ENCODE assay signal across 10 mouse cellular contexts in the genomic region with DNA sequence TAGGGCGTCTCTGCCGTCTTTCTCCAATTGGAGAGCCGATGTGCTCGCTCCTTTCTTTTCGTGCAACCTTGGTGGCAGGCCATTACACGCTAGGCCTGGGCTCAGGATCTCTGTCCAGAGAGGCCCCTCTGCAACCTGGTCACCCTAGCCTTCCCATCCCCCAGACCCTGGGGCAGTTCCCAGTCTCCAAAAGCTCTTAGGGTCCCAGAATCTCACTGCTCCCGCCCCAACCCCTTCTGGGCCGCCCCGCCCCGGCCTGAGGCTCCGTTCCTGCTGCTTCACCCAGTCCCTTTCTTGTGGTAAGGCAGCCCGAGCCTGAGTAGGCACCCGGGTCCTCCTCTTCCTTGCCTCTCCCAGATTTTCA. TPM values are rescaled to one million over a fixed set of nuclear protein-coding genes. Genes with fewer than 3 reads are reported as not detected.
DNase-seq lines count a peak whose midpoint lies in the region; ATAC-seq and TF ChIP-seq lines count a peak whose summit lies in the region.
"Had no signal": no experiment of that assay in that cellular context is flagged by ENCODE, and none has a peak within 500 bp of the region (broad histone marks: within the 10 kb centered on the region; RNA-seq: fewer than 3 reads in every experiment).

No protein-coding gene starts in this region.

- no peak for DNase-seq in heart, postnatal 36 days
- DNase-seq in thymus, postnatal 0 days (ENCODE audit: low spot score): no peak

- no peak for TF ChIP-seq POLR2A in small intestine, adult 2 months (IDR thresholded peaks at IDR 0.05; ENCODE audit: low read depth, low read length)

- peaks cover 29% of the 10 kb centered on the region for H3K4me1 ChIP-seq in heart, embryonic 13.5 days
- peaks cover 50% of the 10 kb centered on the region for H3K4me1 ChIP-seq in megakaryocyte, embryonic 14.5 days
- H3K4me1 ChIP-seq in hindbrain, embryonic 15.5 days (replicated peaks): peaks cover 24% of the 10 kb centered on the region
- peaks cover 12% of the 10 kb centered on the region for H3K4me1 ChIP-seq in small intestine, adult 2 months (ENCODE audit: control insufficient read depth, insufficient read depth, insufficient read length, low read length)

- WGBS in heart, embryonic 13.5 days: 7% methylated on average over 13 of the region's 13 CpGs
- 3% methylated on average over 13 of the region's 13 CpGs for WGBS in hindbrain, embryonic 15.5 days
- WGBS in small intestine, adult 2 months: 20% methylated on average over 13 of the region's 13 CpGs

- no peak for TF ChIP-seq CTCF in small intestine, adult 2 months (IDR thresholded peaks at IDR 0.05; ENCODE audit: extremely low read depth, insufficient read length, insufficient replicate concordance, low read depth, low read length)

- H3K27me3 ChIP-seq in heart, embryonic 13.5 days (replicated peaks): peaks cover 97% of the 10 kb centered on the region
- peaks cover 91% of the 10 kb centered on the region for H3K27me3 ChIP-seq in megakaryocyte, embryonic 14.5 days (replicated peaks)
- peaks cover 92% of the 10 kb centered on the region for H3K27me3 ChIP-seq in hindbrain, embryonic 15.5 days
- H3K27me3 ChIP-seq in small intestine, adult 2 months (ENCODE audit: control insufficient read depth, insufficient read depth, low read length): peaks cover 50% of the 10 kb centered on the region

- no peaks in the 10 kb centered on the region for H3K36me3 ChIP-seq in heart, embryonic 13.5 days
- no peaks in the 10 kb centered on the region for H3K36me3 ChIP-seq in megakaryocyte, embryonic 14.5 days (replicated peaks; ENCODE audit: low read length)
- H3K36me3 ChIP-seq in hindbrain, embryonic 15.5 days: no peaks in the 10 kb centered on the region
- H3K36me3 ChIP-seq in small intestine, adult 2 months (ENCODE audit: control insufficient read depth, insufficient read depth, low read length): no peaks in the 10 kb centered on the region
- H3K36me3 ChIP-seq: liver, embryonic 15.5 days had no signal

- no peak overlapping the region for H3K27ac ChIP-seq in heart, embryonic 13.5 days (replicated peaks)
- H3K27ac ChIP-seq in hindbrain, embryonic 15.5 days (replicated peaks): no peak overlapping the region
- no peak overlapping the region for H3K27ac ChIP-seq in small intestine, adult 2 months (ENCODE audit: insufficient read depth, low read depth, low read length)
- H3K27ac ChIP-seq: liver, embryonic 15.5 days had no signal

- peak overlapping the region; percentile 63; the same call in 1 of the 2 replicates for H3K9ac ChIP-seq in heart, embryonic 13.5 days
- H3K9ac ChIP-seq in hindbrain, embryonic 15.5 days: no peak overlapping the region
- H3K9ac ChIP-seq: liver, embryonic 15.5 days had no signal

- H3K9me3 ChIP-seq in heart, embryonic 13.5 days: no peaks in the 10 kb centered on the region
- H3K9me3 ChIP-seq in megakaryocyte, embryonic 14.5 days: no peaks in the 10 kb centered on the region
- no peaks in the 10 kb centered on the region for H3K9me3 ChIP-seq in hindbrain, embryonic 15.5 days
- H3K9me3 ChIP-seq: liver, embryonic 15.5 days had no signal

- peak overlapping the region; percentile 66 for H3K4me2 ChIP-seq in heart, embryonic 13.5 days
- H3K4me2 ChIP-seq in hindbrain, embryonic 15.5 days: no peak overlapping the region

- intact Hi-C loops in heart, postnatal 36 days (cut with DNase I): no loop called here

- peak overlapping the region; percentile 44 for H3K4me3 ChIP-seq in heart, embryonic 13.5 days
- peak overlapping the region; percentile 85 for H3K4me3 ChIP-seq in megakaryocyte, embryonic 14.5 days (replicated peaks)
- H3K4me3 ChIP-seq in hindbrain, embryonic 15.5 days: peak overlapping the region; percentile 20; the same call in 1 of the 2 replicates
- peak overlapping the region; percentile 52; the same call in 1 of the 2 replicates for H3K4me3 ChIP-seq in small intestine, adult 2 months (ENCODE audit: low read depth, low read length)

- no peak for ATAC-seq in heart, embryonic 13.5 days (ENCODE audit: extremely low read depth, insufficient number of reproducible peaks, low FRiP score, low TSS enrichment)
- no peak for ATAC-seq in megakaryocyte, adult 5-6 weeks (ENCODE audit: poor library complexity, severe bottlenecking)
- ATAC-seq in hindbrain, embryonic 15.5 days (ENCODE audit: low FRiP score, low read depth): no peak
- no peak for ATAC-seq in granulocyte monocyte progenitor cell, adult 5-6 weeks (replicated peaks; ENCODE audit: poor library complexity, severe bottlenecking)

RNA-seq across cellular contexts. Expression of a gene that starts 6.1 kb away (rescaled TPM):
- polyA plus RNA-seq in heart, embryonic 13.5 days (2015; fragmentation: Nextera tagmentation; extraction: Ambion mirVana): 0.18 and 0.21 TPM in 2 replicates
- under 1 TPM in 1 of 2 experiments, not detected in 1; 0.14 TPM for total RNA-seq in heart, postnatal 36 days (2021)
- 0.77 and 1.4 TPM in 2 replicates for polyA plus RNA-seq in megakaryocyte, embryonic 14.5 days (2012; ENCODE audit: insufficient read depth, low replicate concordance)
- total RNA-seq in megakaryocyte, adult 5-6 weeks (2015): 0.13 TPM in 1 of 2 replicates, not detected in the other
- not detected in 2 replicates for total RNA-seq in megakaryocyte, adult 5-6 weeks (2017)
- polyA plus RNA-seq in hindbrain, embryonic 15.5 days (2015; fragmentation: Nextera tagmentation; extraction: Ambion mirVana): 0.43 and 0.62 TPM in 2 replicates
- polyA plus RNA-seq in small intestine, adult 2 months (2012; rRNA removed): 0.13 and 0.22 TPM in 2 replicates
- total RNA-seq in granulocyte monocyte progenitor cell, adult 5-6 weeks (2014; fragmentation: Nextera tagmentation): 0.26 and 0.37 TPM in 2 replicates
- total RNA-seq in granulocyte monocyte progenitor cell, adult 5-6 weeks (2017): not detected in 2 replicates
- polyA plus RNA-seq in thymus, postnatal 0 days (2015; fragmentation: Nextera tagmentation; extraction: Ambion mirVana): 1.7 TPM in 2 replicates
- total RNA-seq: MEL had no signal

RNA-seq across cellular contexts. Expression of a gene that starts 10.4 kb away (rescaled TPM):
- polyA plus RNA-seq in heart, embryonic 13.5 days (2015; fragmentation: Nextera tagmentation; extraction: Ambion mirVana): 16.0 and 19.2 TPM in 2 replicates
- 10 to 100 TPM; 13.7 to 14.1 TPM for total RNA-seq in heart, postnatal 36 days (2021)
- polyA plus RNA-seq in megakaryocyte, embryonic 14.5 days (2012; ENCODE audit: insufficient read depth, low replicate concordance): 4.5 and 11.2 TPM in 2 replicates
- 0.48 and 1.4 TPM in 2 replicates for total RNA-seq in megakaryocyte, adult 5-6 weeks (2015)
- total RNA-seq in megakaryocyte, adult 5-6 weeks (2017): 5.1 and 5.4 TPM in 2 replicates
- 14.5 and 15.1 TPM in 2 replicates for polyA plus RNA-seq in hindbrain, embryonic 15.5 days (2015; fragmentation: Nextera tagmentation; extraction: Ambion mirVana)
- 23.7 and 50.0 TPM in 2 replicates for polyA plus RNA-seq in small intestine, adult 2 months (2012; rRNA removed)
- 12.2 and 22.1 TPM in 2 replicates for total RNA-seq in granulocyte monocyte progenitor cell, adult 5-6 weeks (2014; fragmentation: Nextera tagmentation)
- total RNA-seq in granulocyte monocyte progenitor cell, adult 5-6 weeks (2017): 22.0 and 30.0 TPM in 2 replicates
- 23.1 and 25.8 TPM in 2 replicates for polyA plus RNA-seq in thymus, postnatal 0 days (2015; fragmentation: Nextera tagmentation; extraction: Ambion mirVana)

RNA-seq across cellular contexts. Expression of a gene that starts 21.9 kb away (rescaled TPM):
- 0.18 and 0.49 TPM in 2 replicates for polyA plus RNA-seq in heart, embryonic 13.5 days (2015; fragmentation: Nextera tagmentation; extraction: Ambion mirVana)
- not detected for total RNA-seq in heart, postnatal 36 days (2021)
- not detected in 2 replicates for polyA plus RNA-seq in megakaryocyte, embryonic 14.5 days (2012; ENCODE audit: insufficient read depth, low replicate concordance)
- total RNA-seq in megakaryocyte, adult 5-6 weeks (2015): 0.55 and 0.80 TPM in 2 replicates
- not detected in 2 replicates for total RNA-seq in megakaryocyte, adult 5-6 weeks (2017)
- 3.3 and 3.6 TPM in 2 replicates for polyA plus RNA-seq in hindbrain, embryonic 15.5 days (2015; fragmentation: Nextera tagmentation; extraction: Ambion mirVana)
- polyA plus RNA-seq in small intestine, adult 2 months (2012; rRNA removed): 0.09 TPM in 2 replicates
- total RNA-seq in granulocyte monocyte progenitor cell, adult 5-6 weeks (2014; fragmentation: Nextera tagmentation): not detected in 2 replicates
- total RNA-seq in granulocyte monocyte progenitor cell, adult 5-6 weeks (2017): 0.10 and 1.1 TPM in 2 replicates
- 0.83 and 0.86 TPM in 2 replicates for polyA plus RNA-seq in thymus, postnatal 0 days (2015; fragmentation: Nextera tagmentation; extraction: Ambion mirVana)

RNA-seq across cellular contexts. Expression of a gene that starts 22.0 kb away (rescaled TPM):
- polyA plus RNA-seq in heart, embryonic 13.5 days (2015; fragmentation: Nextera tagmentation; extraction: Ambion mirVana): 67.5 and 72.6 TPM in 2 replicates
- total RNA-seq in heart, postnatal 36 days (2021): 10 to 100 TPM; 85.0 to 89.8 TPM
- polyA plus RNA-seq in megakaryocyte, embryonic 14.5 days (2012; ENCODE audit: insufficient read depth, low replicate concordance): 22.3 and 22.7 TPM in 2 replicates
- total RNA-seq in megakaryocyte, adult 5-6 weeks (2015): 28.4 and 28.6 TPM in 2 replicates
- 18.6 and 19.7 TPM in 2 replicates for total RNA-seq in megakaryocyte, adult 5-6 weeks (2017)
- 62.2 and 63.9 TPM in 2 replicates for polyA plus RNA-seq in hindbrain, embryonic 15.5 days (2015; fragmentation: Nextera tagmentation; extraction: Ambion mirVana)
- 32.2 and 59.3 TPM in 2 replicates for polyA plus RNA-seq in small intestine, adult 2 months (2012; rRNA removed)
- 44.6 and 51.7 TPM in 2 replicates for total RNA-seq in granulocyte monocyte progenitor cell, adult 5-6 weeks (2014; fragmentation: Nextera tagmentation)
- 22.9 and 23.2 TPM in 2 replicates for total RNA-seq in granulocyte monocyte progenitor cell, adult 5-6 weeks (2017)
- 72.4 and 72.8 TPM in 2 replicates for polyA plus RNA-seq in thymus, postnatal 0 days (2015; fragmentation: Nextera tagmentation; extraction: Ambion mirVana)

RNA-seq across cellular contexts. Expression of a gene that starts 31.1 kb away (rescaled TPM):
- polyA plus RNA-seq in heart, embryonic 13.5 days (2015; fragmentation: Nextera tagmentation; extraction: Ambion mirVana): 6.2 and 6.5 TPM in 2 replicates
- 1 to 10 TPM; 3.8 to 4.9 TPM for total RNA-seq in heart, postnatal 36 days (2021)
- polyA plus RNA-seq in megakaryocyte, embryonic 14.5 days (2012; ENCODE audit: insufficient read depth, low replicate concordance): 9.7 and 13.2 TPM in 2 replicates
- 5.3 and 6.5 TPM in 2 replicates for total RNA-seq in megakaryocyte, adult 5-6 weeks (2015)
- total RNA-seq in megakaryocyte, adult 5-6 weeks (2017): 7.1 and 7.5 TPM in 2 replicates
- polyA plus RNA-seq in hindbrain, embryonic 15.5 days (2015; fragmentation: Nextera tagmentation; extraction: Ambion mirVana): 12.1 and 12.2 TPM in 2 replicates
- polyA plus RNA-seq in small intestine, adult 2 months (2012; rRNA removed): 12.1 and 21.3 TPM in 2 replicates
- 24.4 and 29.4 TPM in 2 replicates for total RNA-seq in granulocyte monocyte progenitor cell, adult 5-6 weeks (2014; fragmentation: Nextera tagmentation)
- total RNA-seq in granulocyte monocyte progenitor cell, adult 5-6 weeks (2017): 7.9 and 8.5 TPM in 2 replicates
- 9.9 and 11.6 TPM in 2 replicates for polyA plus RNA-seq in thymus, postnatal 0 days (2015; fragmentation: Nextera tagmentation; extraction: Ambion mirVana)

Comparison
In these comparisons a context has a peak if more than half of its experiments do, and no peak if none do; other contexts are left out.
1. H3K4me3 ChIP-seq: peak in every context shown above with its lines; median percentile 85 in megakaryocyte, embryonic 14.5 days; 52 in small intestine, adult 2 months; 44 in heart, embryonic 13.5 days; 20 in hindbrain, embryonic 15.5 days.